Mouse (Mus musculus) kidney, adult 9 months (tissue): ENCODE measurements around the gene Rap1a.

ENCODE experiments used
- DNase-seq: peaks from one replicate; pipeline ENCODE4 v3.0.0; 2022

Rap1a gene

DNA sequence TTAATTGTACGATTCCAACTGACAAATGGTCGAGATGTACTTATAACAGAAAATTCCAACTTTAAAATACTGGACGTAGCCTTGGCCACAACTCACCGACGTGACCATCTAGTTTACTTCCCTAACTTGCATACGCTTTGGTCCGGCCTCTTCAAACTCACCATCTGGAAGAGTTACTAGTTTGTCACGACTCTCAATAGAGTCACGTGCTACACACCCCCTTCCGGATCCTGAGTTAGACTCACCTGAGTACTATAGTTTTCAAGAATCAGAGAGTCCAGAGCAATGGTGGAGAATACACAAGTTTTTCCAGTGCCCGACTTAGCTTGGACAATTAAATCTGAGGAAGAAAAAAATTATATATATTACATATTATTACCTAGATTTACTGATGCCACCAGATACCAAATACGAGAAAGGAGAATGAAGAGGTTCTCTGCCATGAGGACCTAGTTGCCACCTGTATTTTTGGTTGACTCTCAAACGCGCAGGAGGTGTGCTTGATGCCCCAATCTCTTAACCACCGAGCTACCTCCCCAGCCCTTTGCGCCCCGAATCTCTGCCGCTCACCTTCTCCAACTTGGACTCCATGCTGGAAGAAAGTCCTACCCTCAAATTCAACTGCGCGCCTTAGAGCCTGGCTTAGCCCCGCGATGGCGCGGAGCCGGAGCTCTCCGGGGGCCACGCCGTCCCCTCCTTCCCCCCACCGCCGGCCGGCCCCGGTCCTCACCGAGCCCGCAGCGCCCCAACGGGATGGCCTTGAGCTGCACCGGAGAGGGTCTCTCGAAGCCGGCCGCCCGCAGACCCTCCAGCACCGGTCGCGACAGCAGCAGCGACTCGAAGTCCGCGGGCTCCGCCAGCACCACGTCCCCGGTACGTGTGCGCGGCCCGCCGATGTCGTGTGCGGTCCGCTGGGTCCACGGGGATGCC is 114.5 kb downstream of the Rap1a start:
- DNase-seq = no peak

DNA sequence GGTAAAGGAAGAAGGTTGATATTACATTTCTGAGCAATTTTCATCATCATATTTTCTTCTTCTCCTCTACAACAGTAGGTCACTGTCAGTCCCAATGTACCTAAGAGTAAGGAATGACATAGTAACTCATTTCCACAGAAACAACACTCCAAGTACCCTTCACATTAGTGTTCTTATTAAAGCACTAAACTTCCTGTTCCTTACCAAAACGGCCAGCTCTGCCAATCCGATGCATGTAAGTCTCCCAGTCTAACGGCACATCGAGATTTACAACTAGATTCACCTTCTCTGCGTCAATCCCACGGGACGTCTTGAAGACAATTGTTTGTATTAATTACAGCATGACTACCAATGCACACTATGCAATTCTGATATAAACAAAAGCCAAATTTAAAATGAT is 120.8 kb downstream of the Rap1a start:
- DNase-seq = no peak
